Mouse (Mus musculus) heart, postnatal 10 days (tissue): ENCODE measurements around the gene Wdr61. TPM values are rescaled to one million over a fixed set of nuclear protein-coding genes. Genes with fewer than 3 reads are reported as not detected.

Experiments used
- DNase-seq, 2 experiments: peaks; one replicate each; pipeline ENCODE4 v3.0.0; 2021
- intact Hi-C: fragments of 180-260 bp; cut with DNase I; formaldehyde crosslinking; loops from one replicate; pipeline ENCODE4 v1.15.1; 2025
- total RNA-seq, 2 experiments: library from RNA; stranded (reverse); gene quantifications; 2 replicates each; pipeline ENCODE4 v1.2.3; 2021

The Wdr61 gene
- total RNA-seq: 10 to 100 TPM; 39.7 to 45.6 TPM

- intact Hi-C loops: loop anchor here (10.0 kb wide), 1 partner anchor 581 kb away; no protein-coding TSS in a partner anchor
Observed at GRCm38 (mm10) chr9:54733921-54734638, at the start of gene Wdr61. Gene Wdr61, minus strand, starts transcription at chr9:54734519.

GRCm38 (mm10) chr9:54784003-54784402 is 49.7 kb upstream of the Wdr61 start:
- intact Hi-C loops: no loop called here

More at GRCm38 (mm10) chr9:54733921-54734638, at the start of gene Wdr61:
- peak; percentile 98 to 99 for DNase-seq

GRCm38 (mm10) chr9:54782504-54782903 is 48.2 kb upstream of the Wdr61 start:
- intact Hi-C loops: no loop called here
- no peak for DNase-seq

More at GRCm38 (mm10) chr9:54784003-54784402, 49.7 kb upstream of the Wdr61 start:
- no peak for DNase-seq

DNA sequence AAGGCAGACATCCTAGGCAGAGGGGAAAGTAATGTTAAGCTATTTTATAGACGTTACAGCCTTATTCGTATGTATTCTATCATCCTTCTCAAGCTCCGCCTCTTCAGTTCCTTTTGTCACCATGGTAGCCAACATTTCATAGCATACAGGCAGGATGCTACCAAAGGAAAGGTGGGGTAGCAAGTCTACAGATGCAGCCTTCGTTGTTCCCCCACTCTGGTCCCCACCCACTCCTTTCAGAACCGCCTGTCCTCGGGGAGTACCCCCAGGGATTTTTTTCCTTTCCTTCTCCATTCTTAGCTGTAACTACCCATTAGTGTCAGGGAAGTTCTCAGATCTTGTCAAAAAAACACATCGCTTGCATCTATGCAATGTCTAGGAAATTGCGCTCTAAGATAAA is 45.0 kb upstream of the Wdr61 start:
- intact Hi-C loops: no loop called here

DNA sequence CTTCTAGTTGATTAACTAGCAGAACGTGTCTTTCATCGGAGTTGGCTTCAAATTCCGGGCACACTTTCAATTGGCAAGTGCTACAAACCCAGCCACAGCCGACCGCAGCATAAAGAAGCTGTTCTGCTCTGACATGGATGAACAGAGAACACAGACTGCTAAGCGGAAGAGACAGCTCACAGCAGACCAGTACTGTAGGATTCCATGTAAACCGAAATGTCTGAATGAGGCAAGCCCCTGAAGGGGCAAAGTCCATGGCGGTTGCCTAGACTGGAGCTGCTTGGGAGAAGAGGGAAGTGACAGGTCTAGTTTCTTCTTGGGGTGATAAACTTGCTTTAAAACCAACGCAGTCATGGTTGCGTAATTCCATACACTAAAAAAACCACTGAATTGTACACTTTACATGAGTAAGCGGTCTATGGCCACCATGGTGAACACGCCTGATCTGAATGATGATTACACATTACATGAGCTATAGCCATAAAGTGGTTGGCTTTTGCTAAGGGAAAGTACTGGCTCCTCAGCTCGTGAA is 42.2 kb upstream of the Wdr61 start:
- intact Hi-C loops: no loop called here
- DNase-seq: peak in 1 of 2 experiments; percentile 2

More for the DNA sequence above, 45.0 kb upstream of the Wdr61 start:
- no peak for DNase-seq

GRCm38 (mm10) chr9:54770140-54770780 is 35.9 kb upstream of the Wdr61 start:
- intact Hi-C loops: no loop called here
- DNase-seq: no peak

DNA sequence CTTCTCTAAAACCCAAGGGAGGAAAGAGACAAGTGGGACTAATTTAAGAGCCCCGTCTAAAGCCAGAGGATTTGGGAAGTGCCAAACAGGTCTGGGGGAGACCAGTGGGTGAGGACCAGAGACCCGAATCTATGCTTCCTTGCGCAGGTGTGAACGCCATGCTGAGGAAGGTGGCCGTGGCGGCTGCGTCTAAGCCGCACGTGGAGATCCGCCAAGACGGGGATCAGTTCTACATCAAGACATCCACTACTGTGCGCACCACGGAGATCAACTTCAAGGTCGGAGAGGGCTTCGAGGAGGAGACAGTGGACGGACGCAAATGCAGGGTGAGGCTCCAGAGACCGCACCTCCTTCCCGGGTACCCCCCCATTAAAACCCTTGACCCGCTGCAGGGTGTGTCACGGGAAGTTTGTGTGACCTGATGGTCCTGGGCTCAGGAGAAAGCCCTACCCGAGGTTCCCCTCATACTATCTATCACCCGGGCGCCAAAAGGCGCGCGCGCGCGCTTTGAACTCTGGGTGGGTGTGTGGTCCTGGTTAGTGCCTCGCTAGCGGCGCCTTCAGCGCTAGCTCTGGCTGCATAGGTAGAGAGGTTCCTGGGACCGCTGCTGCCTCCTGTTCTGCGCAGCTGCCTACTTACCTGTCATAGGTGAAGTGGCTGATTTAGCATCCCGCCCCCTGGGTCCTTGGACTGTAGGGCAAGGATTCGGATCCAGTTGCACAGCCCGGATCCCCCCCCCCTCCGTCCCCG is 31.2 kb upstream of the Wdr61 start:
- no peak for DNase-seq
- intact Hi-C loops: no loop called here

GRCm38 (mm10) chr9:54764561-54765217 is 30.4 kb upstream of the Wdr61 start, which contains the start of gene Crabp1:
Gene Crabp1, plus strand, starts transcription at chr9:54764748.
- intact Hi-C loops: no loop called here
- no peak for DNase-seq

- no peak for DNase-seq
- intact Hi-C loops: no loop called here
Observed at GRCm38 (mm10) chr9:54764091-54764490, 29.8 kb upstream of the Wdr61 start.

DNA sequence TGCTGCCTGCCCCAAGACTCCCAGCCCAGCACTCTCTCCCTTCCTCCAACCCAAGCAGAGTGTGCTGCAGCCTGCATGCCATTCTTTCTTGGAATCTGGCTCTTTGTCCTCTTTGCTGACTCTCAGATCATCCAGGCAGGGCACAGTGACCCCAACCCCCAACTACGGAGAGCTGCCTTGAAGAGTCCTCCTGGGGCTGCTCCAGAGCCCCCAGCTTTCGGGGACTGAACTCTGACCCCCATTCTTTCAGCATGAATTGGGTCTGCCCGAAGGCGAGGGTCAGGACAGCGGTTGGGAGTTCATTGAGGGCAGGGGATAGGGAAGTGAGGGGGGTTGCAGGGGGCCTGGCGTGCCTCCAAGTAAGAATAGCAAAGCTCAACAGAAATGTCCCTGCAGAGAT is 25.3 kb upstream of the Wdr61 start:
- DNase-seq: no peak
- intact Hi-C loops: no loop called here

DNA sequence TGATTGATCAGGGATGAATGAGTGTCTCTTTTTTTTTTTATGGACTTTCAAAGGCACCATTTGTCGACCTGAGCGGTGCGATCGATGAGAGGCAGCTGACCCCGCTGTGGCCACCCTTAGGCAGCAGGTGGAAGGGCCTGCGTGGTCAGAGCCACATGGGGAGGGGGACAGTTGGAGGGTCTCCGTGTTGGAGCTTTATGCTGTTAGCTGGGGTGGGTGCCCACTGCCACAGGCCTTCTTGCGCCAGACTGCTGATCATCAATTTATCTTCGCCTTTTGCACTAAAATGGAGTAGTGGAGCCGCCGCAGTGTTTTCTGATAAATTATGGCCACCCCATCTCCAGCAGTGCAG is 18.6 kb upstream of the Wdr61 start:
- DNase-seq: no peak
- intact Hi-C loops: no loop called here

GRCm38 (mm10) chr9:54752201-54752943 is 18.1 kb upstream of the Wdr61 start:
- intact Hi-C loops: no loop called here

GRCm38 (mm10) chr9:54751684-54752083 is 17.4 kb upstream of the Wdr61 start:
- intact Hi-C loops: no loop called here
- DNase-seq: no peak

More at GRCm38 (mm10) chr9:54752201-54752943, 18.1 kb upstream of the Wdr61 start:
- DNase-seq: no peak

DNA sequence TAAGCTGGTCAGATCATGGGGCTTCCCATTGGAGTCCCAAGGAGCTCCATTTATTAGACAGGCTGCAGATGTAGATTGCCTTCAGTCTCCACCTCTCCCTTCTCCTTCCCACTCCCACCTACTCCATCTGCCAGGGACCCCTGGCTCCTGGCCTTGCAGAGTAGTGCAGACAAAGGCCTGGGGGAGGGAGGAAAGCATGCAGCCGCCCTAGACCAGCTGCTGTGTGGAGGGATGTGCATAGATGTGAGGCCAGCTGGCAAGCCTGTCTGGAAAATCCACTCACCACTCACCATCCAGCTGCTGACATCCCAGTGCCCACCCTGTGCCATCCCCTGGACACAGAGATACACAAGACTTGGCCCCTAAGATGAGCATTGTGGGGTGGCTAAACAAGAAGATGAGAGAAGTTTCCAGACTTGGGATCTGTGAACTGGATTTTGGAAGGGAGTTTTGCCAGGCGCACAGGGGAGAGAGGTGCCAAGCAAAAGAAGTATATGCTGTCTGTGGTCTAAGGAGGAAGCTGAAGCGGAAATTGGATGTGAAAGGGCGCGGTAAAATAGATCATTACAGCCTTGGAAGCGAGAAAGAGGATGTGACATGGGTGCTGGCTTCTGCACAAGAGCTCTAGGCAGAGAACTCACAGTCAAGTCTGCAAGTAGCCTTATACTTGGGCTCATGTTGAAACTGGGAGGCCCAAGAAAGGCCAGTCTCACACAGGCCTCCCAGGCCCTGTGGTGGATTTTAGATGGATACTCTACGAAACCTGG is 16.1 kb upstream of the Wdr61 start:
- intact Hi-C loops: no loop called here
- DNase-seq: no peak

- no peak for DNase-seq
- intact Hi-C loops: no loop called here
Observed at GRCm38 (mm10) chr9:54745740-54746370, 11.5 kb upstream of the Wdr61 start.

DNA sequence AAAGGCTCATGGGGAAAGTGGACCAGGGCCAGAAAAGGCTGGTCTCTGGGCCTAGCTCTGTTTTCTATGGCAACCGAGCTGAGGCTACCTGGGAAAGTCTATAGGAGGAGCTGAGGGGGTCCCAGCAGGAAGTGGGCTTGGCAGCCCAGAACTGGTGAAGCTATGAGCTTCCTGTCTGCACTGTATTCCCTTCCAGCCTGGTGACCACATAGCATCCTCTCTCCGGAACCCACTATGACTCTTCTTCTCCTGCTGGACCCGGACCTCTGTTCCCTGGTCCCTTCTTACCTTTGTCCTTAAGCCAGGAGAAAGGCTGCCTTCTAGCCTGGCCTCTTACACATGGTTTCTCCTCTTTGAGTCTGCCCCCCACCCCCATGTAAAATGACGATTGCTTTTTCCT is 9.6 kb upstream of the Wdr61 start:
- intact Hi-C loops: no loop called here
- DNase-seq: no peak

GRCm38 (mm10) chr9:54738376-54738775 is 4.1 kb upstream of the Wdr61 start:
- peak; percentile 66 to 76 for DNase-seq
- intact Hi-C loops: loop anchor here (1.0 to 10.0 kb wide), 4 partner anchors 83 to 576 kb away; partner anchors contain the start of genes AY074887 and Psma4

- intact Hi-C loops: loop anchor here (5.0 to 10.0 kb wide), 2 partner anchors 216 to 579 kb away; partner anchors contain the start of genes AY074887 and Psma4
- DNase-seq: peak; percentile 32 to 63
Observed at GRCm38 (mm10) chr9:54736284-54736701, 2.0 kb upstream of the Wdr61 start.
